Mouse (Mus musculus): Measurements from ENCODE around the gene Il24. TPM values are rescaled to one million over a fixed set of nuclear protein-coding genes. Genes with fewer than 3 reads are reported as not detected.

Gene Il24
- polyA plus RNA-seq, 1 experiment from 2014 or later, result not detected

DNA sequence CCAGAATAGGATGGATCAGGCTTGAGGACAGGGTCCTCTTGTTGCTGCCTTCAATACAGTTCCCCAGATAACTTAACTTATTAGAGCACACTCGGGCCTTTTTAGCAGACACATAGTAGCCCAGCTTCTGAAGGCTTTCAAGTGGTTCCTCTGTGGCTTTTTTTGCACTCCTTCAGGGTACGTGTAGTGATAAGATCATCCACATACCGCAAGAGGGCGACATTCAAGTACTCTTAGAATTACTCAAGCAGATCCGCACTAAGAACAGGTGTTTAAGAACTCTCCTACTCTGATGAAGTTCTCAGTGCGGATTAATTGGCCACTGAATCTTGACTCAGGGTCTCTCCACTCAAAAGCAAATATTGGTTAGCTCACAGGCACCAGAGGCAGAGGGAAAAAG lies 49.0 kb downstream of the Il24 start:
- WGBS, result 45% methylated on average over 6 of the region's 6 CpGs
- H3K36me3 ChIP-seq (ENCODE audit: control insufficient read depth, insufficient read depth, low read length), result no peaks in the 10 kb centered on the region
- H3K27me3 ChIP-seq (ENCODE audit: control insufficient read depth, insufficient read depth, low read depth, low read length), result no peaks in the 10 kb centered on the region
- H3K9ac ChIP-seq (ENCODE audit: low read depth, low read length), result no peak overlapping the region
- no peak overlapping the region for H3K4me3 ChIP-seq (ENCODE audit: low read depth, low read length)
- no peak overlapping the region for H3K4me2 ChIP-seq (ENCODE audit: low read length)
- ATAC-seq, result no peak
- H3K9me3 ChIP-seq (replicated peaks; ENCODE audit: control insufficient read depth, low read length, poor library complexity, severe bottlenecking), result no peaks in the 10 kb centered on the region
- no peaks in the 10 kb centered on the region for H3K4me1 ChIP-seq (ENCODE audit: control insufficient read depth, insufficient read depth, low read length)
- no peak overlapping the region for H3K27ac ChIP-seq (ENCODE audit: low read length)

DNA sequence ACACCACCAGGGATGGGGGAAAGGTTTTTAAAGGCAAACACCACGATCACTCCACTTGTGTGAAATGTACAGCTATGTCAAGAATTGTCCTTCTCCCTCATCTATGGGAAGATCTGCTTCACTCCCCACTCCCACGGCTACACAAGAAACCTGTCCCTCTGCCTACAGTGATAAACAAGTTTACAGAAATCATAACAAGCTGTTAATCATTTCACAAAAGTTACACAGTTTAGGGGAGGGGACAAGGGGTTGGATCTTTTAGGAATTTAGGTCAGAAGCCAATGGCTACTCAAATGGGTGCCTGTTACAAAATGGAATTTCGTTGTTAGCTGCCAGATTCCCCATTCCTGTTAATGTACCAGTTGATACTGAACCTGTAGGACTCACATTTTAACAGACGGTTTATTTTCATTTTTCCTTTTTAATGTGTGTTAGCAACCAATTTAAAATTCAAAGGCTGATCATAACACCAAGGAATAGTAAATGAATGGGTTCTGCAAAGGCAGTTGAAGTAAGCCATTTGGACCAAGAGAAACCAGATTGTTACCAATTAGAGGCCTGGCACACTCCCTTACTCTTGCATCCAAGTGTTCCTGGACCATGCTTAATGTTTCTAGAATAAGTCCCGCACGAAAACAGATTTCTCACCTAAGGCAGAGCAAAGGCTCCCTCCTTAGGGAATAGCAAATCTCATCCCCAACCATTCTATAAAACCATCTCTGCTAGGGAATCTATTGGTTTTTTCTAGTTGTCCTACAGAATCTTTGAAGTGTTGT lies 51.9 kb downstream of the Il24 start:
- Histone ChIP-seq H3K9ac (ENCODE audit: low read depth, low read length) (no peak overlapping the region), H3K9me3 (replicated peaks; ENCODE audit: control insufficient read depth, low read length, poor library complexity, severe bottlenecking) (no peaks in the 10 kb centered on the region), H3K4me3 (ENCODE audit: low read depth, low read length) (no peak overlapping the region), H3K27me3 (ENCODE audit: control insufficient read depth, insufficient read depth, low read depth, low read length) (no peaks in the 10 kb centered on the region), H3K27ac (ENCODE audit: low read length) (no peak overlapping the region), H3K4me2 (ENCODE audit: low read length) (no peak overlapping the region), H3K4me1 (ENCODE audit: control insufficient read depth, insufficient read depth, low read length) (no peaks in the 10 kb centered on the region), H3K36me3 (ENCODE audit: control insufficient read depth, insufficient read depth, low read length) (no peaks in the 10 kb centered on the region)
- WGBS, result 90% methylated on average over 6 of the region's 6 CpGs
- no peak for ATAC-seq

DNA sequence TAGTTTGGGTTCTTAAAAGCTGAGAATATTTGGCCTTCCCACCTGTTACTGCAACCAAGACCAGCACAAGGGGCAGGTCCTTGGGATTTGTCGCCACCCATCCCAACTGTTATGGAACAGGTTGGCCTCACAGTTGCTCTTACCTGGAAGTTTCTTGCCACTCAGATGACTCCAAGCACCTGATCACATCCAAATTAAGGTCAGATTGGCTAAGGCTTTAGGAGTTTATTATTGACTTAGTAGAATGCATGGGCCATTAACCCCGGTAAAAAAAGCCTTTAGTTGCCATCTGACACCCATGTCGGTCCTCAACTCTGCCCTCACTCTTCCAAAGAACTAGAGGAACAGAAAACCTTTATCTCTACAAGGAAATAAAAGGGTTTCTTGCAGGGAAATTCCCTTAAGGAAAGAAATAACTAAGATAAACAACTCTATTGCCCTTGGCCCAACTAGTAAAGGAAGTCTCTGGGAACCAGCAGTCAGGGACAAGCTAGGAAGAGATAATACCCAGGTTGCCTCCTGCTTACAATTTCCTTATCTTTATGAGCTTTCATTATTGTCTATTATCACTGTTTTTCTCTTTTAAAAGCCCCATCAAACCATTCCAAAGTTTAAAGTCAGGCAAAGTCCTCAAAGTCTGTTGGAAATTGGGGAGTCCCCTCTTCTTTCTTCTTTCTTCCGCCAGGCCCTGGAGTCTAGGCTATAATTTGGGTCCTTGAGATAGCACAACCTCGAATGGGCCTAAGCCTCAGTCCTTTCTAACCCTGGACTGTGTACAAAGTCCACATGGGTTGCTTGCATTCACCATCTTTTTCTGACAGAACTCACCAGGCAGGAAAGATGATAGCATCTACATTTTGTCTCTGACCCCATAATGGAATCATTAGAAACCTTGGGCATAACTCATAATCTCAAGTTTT lies 54.8 kb downstream of the Il24 start:
- no peak overlapping the region for H3K4me3 ChIP-seq (ENCODE audit: low read depth, low read length)
- H3K4me1 ChIP-seq (ENCODE audit: control insufficient read depth, insufficient read depth, low read length), result no peaks in the 10 kb centered on the region
- no peak for ATAC-seq
- H3K27ac ChIP-seq (ENCODE audit: low read length), result no peak overlapping the region
- no peak overlapping the region for H3K4me2 ChIP-seq (ENCODE audit: low read length)
- H3K9ac ChIP-seq (ENCODE audit: low read depth, low read length), result no peak overlapping the region
- H3K27me3 ChIP-seq (ENCODE audit: control insufficient read depth, insufficient read depth, low read depth, low read length), result no peaks in the 10 kb centered on the region
- H3K36me3 ChIP-seq (ENCODE audit: control insufficient read depth, insufficient read depth, low read length), result no peaks in the 10 kb centered on the region
- no peaks in the 10 kb centered on the region for H3K9me3 ChIP-seq (replicated peaks; ENCODE audit: control insufficient read depth, low read length, poor library complexity, severe bottlenecking)
- 84% methylated on average over 5 of the region's 5 CpGs for WGBS

Other genes with a start within 250 kb of the Il24 start
- gene C4bp, start 225.8 kb downstream of the Il24 start, polyA plus RNA-seq (2015; fragmentation: Nextera tagmentation; extraction: Ambion mirVana), result 0.05 TPM in 1 of 2 replicates, not detected in the other
- gene Gm29427, start 171.7 kb downstream of the Il24 start, polyA plus RNA-seq (2015; fragmentation: Nextera tagmentation; extraction: Ambion mirVana), result not detected in 2 replicates
- gene Yod1, start 170.1 kb downstream of the Il24 start, polyA plus RNA-seq (2015; fragmentation: Nextera tagmentation; extraction: Ambion mirVana), result 15.3 and 17.1 TPM in 2 replicates
- gene Pfkfb2, start 158.2 kb downstream of the Il24 start, polyA plus RNA-seq (2015; fragmentation: Nextera tagmentation; extraction: Ambion mirVana), result 24.1 and 26.6 TPM in 2 replicates
- 0.09 and 0.38 TPM in 2 replicates for gene AA986860, start 155.5 kb downstream of the Il24 start, polyA plus RNA-seq (2015; fragmentation: Nextera tagmentation; extraction: Ambion mirVana)
- gene Fcamr, start 86.6 kb downstream of the Il24 start, polyA plus RNA-seq (2015; fragmentation: Nextera tagmentation; extraction: Ambion mirVana), result not detected in 2 replicates
- gene Pigr, start 60.8 kb downstream of the Il24 start, polyA plus RNA-seq (2015; fragmentation: Nextera tagmentation; extraction: Ambion mirVana), result not detected in 2 replicates
- gene Fcmr, start 21.8 kb downstream of the Il24 start, polyA plus RNA-seq (2015; fragmentation: Nextera tagmentation; extraction: Ambion mirVana), result 0.42 and 0.74 TPM in 2 replicates
- not detected in 2 replicates for gene Il20, start 24.0 kb upstream of the Il24 start, polyA plus RNA-seq (2015; fragmentation: Nextera tagmentation; extraction: Ambion mirVana)
- gene Il19, start 52.7 kb upstream of the Il24 start, polyA plus RNA-seq (2015; fragmentation: Nextera tagmentation; extraction: Ambion mirVana), result not detected in 2 replicates
- not detected in 2 replicates for gene Il10, start 132.4 kb upstream of the Il24 start, polyA plus RNA-seq (2015; fragmentation: Nextera tagmentation; extraction: Ambion mirVana)
- gene Mapkapk2, start 210.4 kb upstream of the Il24 start, polyA plus RNA-seq (2015; fragmentation: Nextera tagmentation; extraction: Ambion mirVana), result 12.6 and 14.9 TPM in 2 replicates

Measured in midbrain, embryonic 16.5 days (tissue).